Mouse (Mus musculus) lung, adult 18-20 months (tissue): ENCODE measurements at regions not wholly inside any gene's neighbourhood (a gene's known extent, or its start where the extent isn't known, plus 50 kb on each side); places are given as distances from the start of the nearest gene placed in this dataset.
"Not testable (repeated sequence)": the region's sequence is repeated elsewhere in the genome, so short reads cannot be mapped to it uniquely, and the experiment has no call there.

Source experiments
- DNase-seq, 2 experiments: peaks; one replicate each; pipeline ENCODE4 v3.0.0; 2022; ENCODE audit warnings: mixed read lengths in 2 of 2

DNA sequence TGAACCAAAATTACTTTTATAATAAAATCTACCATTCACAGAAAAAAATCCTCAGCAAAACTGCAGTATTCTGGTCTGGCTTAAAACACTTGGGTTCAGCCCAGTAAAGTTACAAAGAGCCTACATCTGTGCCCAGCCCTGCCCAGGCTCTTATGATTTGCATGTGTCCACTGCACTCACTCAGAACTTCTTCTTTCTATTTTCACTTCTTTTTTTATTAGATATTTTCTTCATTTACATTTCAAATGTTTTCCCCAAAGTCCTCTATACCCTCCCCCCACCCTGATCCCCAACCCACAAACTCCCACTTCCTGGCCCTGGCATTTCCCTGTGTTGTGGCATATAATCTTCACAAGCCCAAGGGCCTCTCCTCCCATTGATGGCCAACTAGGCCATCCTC is 1442.4 kb upstream of the Tacstd2 start:
- no peak for DNase-seq

DNA sequence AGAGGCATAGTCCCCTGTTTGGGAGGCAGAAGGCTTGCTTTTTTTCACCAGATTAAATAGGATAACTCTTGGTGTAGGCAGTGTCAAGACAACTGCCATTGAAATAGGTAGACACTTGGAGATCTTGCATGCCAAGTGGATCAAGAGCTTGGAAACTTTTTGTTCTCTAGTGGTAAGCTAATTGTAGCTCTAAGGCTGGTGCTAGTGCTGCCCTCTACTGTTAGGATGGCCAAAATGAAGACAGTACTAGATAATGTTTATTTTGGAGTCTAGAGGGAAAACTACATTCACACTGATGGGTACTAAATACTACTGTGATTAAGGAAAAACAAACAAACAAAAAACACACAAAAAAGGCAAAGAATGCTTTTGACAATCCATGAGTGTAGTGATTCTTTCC is 1428.4 kb upstream of the Tacstd2 start:
- no peak for DNase-seq

DNA sequence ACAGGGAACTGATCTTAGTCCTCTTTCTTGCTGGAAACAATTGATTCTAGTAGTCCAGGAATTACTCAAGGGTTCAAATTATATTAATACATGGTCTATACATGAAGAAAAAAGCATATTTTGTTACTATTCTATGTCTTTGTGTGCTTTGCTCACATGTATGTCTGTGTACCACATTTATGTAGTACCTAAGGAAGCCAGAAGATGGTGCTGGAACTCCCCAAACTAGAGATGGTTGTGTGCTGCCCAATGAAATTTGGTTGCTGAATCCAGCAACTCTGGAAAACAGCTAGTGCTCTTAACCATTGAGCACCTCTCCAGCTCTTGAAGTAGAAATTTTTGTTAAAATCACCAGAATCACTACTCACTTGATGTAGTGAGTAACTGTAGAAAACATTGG is 1402.5 kb upstream of the Tacstd2 start:
- not testable (repeated sequence) for DNase-seq

DNA sequence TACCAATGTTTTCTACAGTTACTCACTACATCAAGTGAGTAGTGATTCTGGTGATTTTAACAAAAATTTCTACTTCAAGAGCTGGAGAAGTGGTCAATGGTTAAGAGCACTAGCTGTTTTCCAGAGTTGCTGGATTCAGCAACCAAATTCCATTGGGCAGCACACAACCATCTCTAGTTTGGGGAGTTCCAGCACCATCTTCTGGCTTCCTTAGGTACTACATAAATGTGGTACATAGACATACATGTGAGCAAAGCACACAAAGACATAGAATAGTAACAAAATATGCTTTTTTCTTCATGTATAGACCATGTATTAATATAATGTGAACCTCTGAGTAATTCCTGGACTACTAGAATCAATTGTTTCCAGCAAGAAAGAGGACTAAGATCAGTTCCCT is 1396.3 kb upstream of the Tacstd2 start:
- DNase-seq = not testable (repeated sequence)

DNA sequence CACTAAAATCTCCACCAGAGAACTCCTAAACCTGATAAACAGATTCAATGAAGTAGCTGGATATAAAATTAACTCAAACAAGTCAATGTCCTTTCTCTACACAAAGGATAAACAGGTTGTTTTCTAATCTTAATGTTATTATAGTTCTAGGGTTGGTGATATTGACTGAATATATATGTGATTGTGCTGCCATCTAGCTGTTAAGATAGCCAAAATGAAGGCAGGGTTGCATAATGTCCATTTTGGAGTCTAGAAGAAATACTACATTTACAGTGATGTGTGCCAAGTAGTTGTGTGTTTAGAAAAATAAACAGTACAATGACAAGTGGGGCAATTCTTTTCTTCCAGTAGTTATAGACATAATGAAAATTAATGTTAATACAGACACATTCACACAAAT is 1379.9 kb upstream of the Tacstd2 start:
- DNase-seq = no peak

DNA sequence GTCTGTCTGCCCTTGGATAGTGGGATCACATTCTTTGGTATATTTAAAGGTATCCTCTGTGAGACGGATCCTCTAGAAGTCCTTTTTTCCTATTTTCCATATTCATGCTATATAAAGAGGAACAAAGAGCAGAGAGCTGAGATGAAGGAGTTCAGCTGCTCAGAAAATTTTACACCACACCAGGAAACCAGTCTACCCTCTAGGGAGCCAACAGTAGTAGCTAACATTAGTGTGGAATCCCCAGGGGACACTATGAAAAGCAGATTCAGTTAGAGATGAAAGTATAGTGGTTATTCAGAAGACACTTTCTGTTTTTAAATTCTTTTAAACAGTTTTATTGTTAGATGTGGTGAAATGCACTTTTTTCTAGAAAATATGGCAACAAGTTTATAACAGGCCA is 1348.5 kb upstream of the Tacstd2 start:
- DNase-seq = no peak

DNA sequence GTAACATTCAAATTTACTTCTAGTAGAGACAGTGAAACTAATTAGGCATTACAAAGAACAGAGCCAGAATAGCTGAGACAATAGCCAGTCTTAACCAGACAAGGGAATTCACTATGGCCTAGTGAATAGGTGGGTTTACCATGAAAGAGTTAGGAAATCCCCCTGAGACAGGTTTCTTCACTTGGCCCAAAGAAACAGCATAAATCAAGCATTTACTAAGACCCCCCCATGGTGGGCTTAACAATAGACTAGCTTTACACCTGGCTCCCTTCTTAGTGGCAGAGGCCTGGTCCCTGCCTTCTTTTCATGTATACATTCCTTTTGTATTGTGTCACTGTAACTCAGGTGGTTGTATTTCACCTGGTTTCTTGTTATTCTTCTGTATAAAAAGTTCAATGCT is 1317.2 kb upstream of the Tacstd2 start:
- DNase-seq = not testable (repeated sequence)

DNA sequence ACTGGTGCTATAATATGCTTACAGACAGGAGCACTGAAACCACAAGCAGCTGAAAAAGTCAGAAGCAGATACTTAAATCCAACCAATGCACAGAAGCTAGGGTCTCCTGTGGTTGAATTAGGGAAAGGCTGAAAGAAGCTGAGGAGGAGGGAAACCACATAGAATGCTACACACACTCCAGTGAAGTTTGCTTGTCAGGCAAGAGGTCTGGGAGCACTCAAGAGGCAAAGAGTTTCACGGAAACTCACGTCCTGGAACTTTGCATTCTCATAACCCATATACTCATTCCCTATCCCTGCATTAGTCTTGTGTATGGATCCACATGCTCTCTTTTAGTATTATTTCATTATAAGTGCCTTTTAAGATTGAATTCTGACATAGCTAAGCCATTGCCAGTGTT is 1316.7 kb upstream of the Tacstd2 start:
- no peak for DNase-seq

DNA sequence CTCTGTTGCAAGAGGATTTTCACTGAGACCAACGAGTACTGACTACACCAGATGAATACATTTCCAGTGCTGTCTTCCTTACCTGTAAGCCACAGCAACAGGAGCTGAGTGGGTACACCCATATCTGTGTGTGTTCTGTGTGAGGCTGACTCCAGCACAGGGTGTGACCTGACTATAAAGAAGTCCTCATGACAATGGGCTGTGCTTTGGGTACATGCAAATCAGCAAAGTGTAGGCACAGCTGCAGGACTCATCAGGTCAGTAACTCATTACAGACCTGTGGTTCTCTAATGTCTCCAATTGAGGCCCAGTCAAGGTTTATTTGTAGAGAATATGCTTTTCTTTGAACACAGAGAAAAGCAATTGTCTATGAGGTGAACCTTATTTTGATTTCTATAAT is 1299.6 kb upstream of the Tacstd2 start:
- no peak for DNase-seq

DNA sequence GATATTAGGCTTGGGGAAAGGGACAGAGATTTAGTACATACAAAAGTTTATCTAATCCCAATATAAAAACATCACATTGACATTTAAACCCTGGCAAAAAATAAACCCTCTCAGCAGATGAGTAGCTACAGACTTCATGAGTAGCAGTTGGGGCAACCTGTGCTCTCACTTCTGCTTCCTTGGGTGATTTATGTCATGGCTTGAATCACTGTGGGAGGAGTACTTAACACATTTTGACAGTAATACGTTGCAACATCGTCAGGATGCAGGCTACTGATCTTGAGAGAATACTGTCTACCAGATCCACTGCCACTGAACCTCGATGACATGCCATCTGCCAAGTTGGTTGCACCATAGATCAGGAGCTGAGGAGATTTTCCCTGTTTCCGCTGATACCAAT is 1299.0 kb upstream of the Tacstd2 start:
- no peak for DNase-seq

DNA sequence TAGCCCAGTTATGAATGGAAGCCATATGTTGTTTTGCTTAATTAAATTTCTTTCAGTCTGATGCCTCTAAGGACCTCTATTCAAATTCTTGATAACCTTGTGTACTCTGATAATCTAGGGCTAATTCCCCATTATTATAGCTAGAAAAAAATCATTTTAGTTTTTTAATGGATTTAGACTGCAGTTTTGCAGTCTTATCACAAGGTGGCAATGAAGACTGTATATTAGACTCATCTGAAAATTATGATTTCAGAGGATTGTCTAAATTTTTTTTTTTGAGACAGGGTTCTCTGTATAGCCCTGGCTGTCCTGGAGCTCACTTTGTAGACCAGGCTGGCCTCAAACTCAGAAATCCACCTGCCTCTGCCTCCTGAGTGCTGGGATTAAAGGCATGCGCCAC is 1292.9 kb upstream of the Tacstd2 start:
- not testable (repeated sequence) for DNase-seq

DNA sequence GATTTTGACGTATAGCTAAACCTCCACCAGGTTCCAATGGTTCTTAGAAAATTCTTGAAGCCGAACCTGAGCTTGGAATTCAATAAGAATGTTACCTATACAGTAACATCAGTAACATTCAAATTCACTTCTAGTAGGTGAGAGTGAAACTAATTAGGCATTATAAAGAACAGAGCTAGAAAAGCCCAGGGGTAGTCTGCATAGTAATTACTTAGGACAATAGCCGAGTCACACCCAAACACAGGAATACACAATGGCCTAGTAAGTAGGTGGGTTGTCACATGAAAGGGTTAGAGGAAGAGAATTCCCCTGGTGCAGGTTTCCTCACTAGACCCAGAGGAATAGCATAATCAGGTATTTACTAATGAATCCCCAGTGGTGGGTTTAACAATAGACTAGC is 1277.8 kb upstream of the Tacstd2 start:
- no peak for DNase-seq

DNA sequence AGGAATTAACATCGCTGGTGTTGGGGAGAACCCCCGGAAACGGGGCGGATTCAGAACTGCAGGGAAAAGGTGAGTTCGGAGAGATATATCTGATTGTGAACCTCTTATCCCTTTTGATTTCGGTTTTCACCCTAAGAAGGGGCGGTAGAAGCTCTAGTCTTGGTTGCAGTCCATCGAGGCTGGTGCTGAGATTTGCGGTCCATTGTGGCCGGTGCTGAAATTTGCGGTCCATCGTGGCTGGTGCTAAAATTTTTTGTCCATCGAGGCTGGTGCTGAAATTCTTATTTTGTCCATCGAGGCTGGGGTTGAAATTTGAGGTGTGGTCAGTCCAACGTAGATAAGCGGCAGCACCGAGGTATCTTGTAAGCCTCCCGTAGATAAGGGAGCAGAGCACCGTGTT is 1263.6 kb upstream of the Tacstd2 start:
- DNase-seq = not testable (repeated sequence)

DNA sequence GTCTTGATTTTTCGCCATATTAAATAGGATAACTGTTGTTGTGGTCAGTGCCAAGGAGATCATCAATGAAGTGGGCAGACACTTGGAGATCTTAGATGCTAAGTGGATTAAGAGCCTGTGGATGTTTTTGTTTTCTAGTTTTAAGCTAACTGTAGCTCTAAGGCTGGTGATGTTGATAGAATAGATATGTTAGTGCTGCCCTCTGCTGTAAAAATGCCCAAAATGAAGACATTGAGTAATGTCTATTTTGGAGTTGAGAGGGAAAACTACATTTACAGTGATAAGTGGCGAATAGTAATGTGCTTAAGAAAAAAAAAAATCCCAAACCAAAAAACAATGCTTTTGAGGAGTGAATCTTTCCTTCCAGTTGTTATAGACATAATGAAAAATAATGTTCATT is 1235.9 kb upstream of the Tacstd2 start:
- no peak for DNase-seq

DNA sequence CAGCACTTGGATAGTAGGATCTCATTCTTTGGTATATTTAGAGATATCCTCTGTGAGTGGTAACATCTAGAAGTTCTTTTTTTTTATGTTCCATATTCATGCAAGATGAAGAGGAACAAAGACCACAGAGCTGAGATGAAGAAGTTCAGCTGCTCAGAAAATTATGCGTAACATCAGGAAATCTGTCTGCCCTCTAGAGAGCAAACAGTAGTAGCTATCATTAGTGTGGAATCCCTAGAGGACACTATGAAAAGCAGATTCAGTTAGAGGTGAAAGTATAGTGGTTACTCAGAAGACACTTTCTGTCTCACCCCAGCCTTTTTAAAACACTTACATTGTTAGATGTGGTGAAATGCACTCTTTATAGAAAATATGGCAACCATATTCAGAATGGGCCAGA is 1214.9 kb upstream of the Tacstd2 start:
- DNase-seq = no peak

DNA sequence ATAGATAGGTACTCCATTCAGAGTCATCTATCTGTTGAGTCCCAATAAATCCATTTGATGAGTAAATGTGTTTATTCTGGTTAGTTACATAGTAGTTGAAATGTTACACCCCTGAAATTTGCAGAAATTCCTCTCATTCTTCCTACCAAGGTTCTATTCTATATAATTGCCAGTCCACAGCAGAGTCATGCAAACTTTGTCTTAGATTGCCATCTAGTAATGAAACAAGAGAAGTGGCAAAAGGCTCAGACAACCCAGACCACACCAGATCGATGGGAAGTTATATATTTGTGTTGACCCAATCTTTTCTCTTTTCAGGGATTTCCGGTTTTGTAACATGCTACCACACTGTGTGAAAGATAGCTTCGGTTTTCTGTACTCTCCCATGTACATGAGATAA is 1214.1 kb upstream of the Tacstd2 start:
- DNase-seq = no peak

DNA sequence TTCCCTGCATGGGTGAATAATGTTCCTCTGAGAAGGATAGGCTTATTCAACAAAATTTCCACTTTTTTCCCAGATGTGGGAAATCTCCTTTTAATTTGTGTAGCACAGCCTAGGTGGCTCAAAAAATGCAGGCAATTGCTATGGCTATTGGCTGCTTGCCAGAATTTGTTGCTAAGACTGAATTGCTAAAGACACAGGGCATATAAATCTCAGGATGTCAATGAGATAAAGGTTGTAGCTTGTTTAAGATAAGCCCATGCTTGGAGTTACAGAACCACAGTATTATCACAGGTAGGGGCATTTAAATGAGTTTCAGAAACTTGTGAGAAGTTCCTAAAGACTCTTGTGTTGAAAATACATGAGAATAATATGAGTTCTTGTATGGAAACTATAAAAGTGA is 1203.0 kb upstream of the Tacstd2 start:
- no peak for DNase-seq

DNA sequence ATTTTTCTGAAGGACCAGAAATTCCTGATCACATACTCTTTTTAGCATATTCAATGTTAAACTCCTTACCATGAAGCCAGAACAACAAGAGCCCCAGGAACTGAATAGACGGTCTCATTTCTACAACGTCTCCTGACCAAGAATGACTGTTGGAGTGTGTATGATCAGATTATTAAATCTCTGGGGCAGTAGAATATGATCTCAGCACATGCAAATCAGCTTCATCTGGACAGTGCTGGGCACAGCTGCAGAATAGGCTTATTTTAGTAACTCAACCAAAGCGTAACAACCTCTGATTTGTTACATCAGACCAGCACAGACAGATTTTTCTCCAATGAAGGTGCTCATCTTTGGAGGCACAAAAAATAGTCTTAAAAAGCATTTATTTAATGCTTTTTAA is 1201.1 kb upstream of the Tacstd2 start:
- no peak for DNase-seq

DNA sequence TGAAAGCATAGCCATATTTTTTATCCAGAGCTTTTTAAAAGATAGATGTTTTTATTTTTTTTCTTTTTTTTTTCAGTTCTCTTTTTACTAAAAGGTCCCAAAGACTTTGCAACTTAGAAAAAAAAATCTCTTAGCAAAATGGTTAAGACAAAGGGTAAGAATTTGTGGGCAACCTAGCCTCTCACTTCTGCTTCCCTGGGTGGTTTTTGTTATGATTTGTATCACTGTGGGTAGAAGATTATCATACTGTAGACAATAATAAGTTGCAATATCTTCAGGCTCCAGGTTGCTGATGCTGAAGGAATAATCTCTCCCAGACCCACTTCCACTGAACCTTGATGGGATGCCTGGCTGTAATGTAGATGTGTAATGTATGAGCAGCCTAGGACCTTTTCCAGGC is 1200.5 kb upstream of the Tacstd2 start:
- DNase-seq = no peak

DNA sequence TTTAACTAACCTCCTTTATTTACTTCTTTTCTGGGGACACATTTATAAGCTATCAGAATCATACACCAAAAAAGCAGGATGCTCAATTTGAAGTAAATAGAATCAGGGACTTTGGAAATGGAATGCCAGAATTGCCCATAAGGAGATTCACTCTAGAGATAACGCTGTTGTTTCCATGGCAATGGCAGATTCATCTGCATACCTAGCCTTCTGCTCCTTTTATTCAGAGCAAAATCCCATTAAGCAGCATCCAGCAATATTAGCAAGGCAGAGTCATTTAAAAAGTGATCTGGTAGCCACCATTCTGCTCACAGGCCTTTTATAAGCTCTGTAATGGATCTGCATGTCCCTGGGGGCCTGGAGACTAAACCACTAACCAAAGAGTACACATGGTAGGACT is 1175.5 kb upstream of the Tacstd2 start:
- DNase-seq = not testable (repeated sequence)

DNA sequence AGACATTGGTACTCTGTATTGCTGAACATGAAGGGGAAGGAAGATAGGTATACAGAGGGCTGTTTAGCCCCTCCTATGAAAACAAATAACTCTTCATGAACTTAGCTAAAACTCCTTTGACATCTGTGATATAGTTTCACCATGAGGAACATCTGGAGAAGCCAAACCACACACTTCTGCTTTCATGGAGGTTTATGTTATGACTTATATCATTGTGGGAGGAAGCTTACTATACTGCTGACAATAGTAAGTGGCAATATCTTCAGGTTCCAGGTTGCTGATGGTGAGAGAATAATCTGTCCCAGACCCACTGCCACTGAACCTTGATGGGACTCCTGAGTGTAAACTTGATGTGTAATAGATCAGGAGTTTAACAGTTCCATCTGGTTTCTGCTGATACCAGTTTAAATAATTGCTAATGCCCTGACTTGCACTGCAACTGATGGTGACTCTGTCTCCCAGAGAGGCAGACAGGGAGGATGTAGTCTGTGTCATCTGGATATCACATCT is 1168.8 kb upstream of the Tacstd2 start:
- DNase-seq = not testable (repeated sequence)

DNA sequence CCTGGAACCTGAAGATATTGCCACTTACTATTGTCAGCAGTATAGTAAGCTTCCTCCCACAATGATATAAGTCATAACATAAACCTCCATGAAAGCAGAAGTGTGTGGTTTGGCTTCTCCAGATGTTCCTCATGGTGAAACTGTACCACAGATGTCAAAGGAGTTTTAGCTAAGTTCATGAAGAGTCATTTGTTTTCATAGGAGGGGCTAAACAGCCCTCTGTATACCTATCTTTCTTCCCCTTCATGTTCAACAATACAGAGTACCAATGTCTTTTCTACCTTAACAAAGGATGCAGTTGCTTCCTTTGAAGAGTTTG is 1145.2 kb upstream of the Tacstd2 start:
- DNase-seq = not testable (repeated sequence)

DNA sequence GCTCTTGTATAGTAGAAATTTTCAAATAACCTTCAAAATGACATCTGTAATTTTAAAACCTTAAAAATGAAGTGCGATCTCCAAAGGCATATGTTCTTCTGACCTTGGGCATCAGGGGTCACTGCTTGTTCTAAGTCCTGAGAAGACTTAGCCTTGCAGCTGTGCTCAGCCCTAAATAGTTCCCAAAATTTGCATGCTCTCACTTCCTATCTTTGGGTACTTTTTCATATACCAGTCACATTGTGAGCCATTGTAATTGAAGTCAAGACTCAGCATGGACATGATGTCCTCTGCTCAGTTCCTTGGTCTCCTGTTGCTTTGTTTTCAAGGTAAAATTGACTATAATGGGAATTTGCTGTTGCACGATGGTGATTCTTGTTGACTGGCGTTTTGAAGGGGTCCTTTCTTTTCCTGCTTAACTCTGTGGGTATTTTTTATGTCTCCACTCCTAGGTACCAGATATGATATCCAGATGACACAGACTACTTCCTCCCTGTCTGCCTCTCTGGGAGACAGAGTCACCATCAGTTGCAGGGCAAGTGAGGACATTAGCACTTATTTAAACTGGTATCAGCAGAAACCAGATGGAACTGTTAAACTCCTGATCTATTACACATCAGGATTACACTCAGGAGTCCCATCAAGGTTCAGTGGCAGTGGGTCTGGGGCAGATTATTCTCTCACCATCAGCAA is 1144.6 kb upstream of the Tacstd2 start:
- no peak for DNase-seq

DNA sequence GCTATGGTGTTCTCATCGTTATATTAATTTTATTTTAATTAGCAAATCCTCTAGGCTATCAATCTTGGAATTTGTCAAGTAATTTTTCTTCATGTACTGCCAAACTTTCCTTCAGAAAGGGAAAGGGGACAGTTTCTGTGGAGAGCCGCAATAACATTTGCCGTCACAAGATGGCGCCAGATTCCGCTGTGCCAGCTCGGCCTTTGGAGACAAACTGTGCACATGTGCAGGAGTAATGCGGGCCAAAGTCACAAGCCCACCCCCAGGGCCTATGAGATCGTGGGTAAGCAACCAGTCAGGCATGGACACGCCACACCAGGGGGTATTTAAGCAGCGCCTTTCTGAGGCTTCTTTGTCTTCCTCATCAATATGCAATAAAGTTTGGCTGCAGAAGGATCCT is 1132.8 kb upstream of the Tacstd2 start:
- DNase-seq = peak in 1 of 2 experiments; percentile 0

DNA sequence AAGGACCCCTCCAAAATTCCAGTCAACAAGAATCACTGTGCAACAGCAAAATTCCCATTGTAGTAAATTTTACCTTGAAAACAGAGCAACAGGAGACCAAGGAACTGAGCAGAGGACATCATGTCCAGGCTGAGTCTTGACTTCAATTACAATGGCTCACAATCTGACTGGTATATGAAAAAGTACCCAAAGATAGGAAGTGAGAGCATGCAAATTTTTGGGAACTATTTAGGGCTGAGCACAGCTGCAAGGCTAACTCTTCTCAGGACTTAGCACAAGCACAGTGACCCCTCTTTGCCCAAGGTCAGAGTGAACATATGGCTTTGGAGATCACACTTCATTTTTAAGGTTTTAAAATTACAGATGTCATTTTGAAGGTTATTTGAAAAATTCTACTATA is 1096.7 kb upstream of the Tacstd2 start:
- not testable (repeated sequence) for DNase-seq
